Mouse (Mus musculus): ENCODE results near the gene Krtap26-1.
A peak's percentile ranks its signal among the peaks of the same experiment; 100 is the strongest.

The Krtap26-1 gene

GRCm38 (mm10) chr16:88647358-88647846, at the start of gene Krtap26-1:
Gene Krtap26-1, minus strand, starts transcription at chr16:88647796.
- DNase-seq (ENCODE audit: low read depth): no peak

GRCm38 (mm10) chr16:88696256-88696655, 48.7 kb upstream of the Krtap26-1 start:
- DNase-seq (ENCODE audit: low read depth): no peak

GRCm38 (mm10) chr16:88681282-88681681, 33.7 kb upstream of the Krtap26-1 start:
- DNase-seq (ENCODE audit: low read depth): no peak

GRCm38 (mm10) chr16:88679099-88679498, 31.5 kb upstream of the Krtap26-1 start:
- no peak for DNase-seq (ENCODE audit: low read depth)

- no peak for DNase-seq (ENCODE audit: low read depth)
Observed at GRCm38 (mm10) chr16:88671571-88671970, 24.0 kb upstream of the Krtap26-1 start, which contains the start of gene Krtap27-1. Gene Krtap27-1, minus strand, starts transcription at chr16:88671671.

GRCm38 (mm10) chr16:88657426-88657825, 9.8 kb upstream of the Krtap26-1 start:
- peak; percentile 45 for DNase-seq (ENCODE audit: low read depth)

- DNase-seq (ENCODE audit: low read depth): no peak
Observed at GRCm38 (mm10) chr16:88651952-88652351, 4.4 kb upstream of the Krtap26-1 start.

- no peak for DNase-seq (ENCODE audit: low read depth)
Observed at GRCm38 (mm10) chr16:88651082-88651481, 3.5 kb upstream of the Krtap26-1 start.

GRCm38 (mm10) chr16:88646366-88647111, 1.1 kb downstream of the Krtap26-1 start:
- no peak for DNase-seq (ENCODE audit: low read depth)

GRCm38 (mm10) chr16:88640053-88640452, 7.5 kb downstream of the Krtap26-1 start:
- no peak for DNase-seq (ENCODE audit: low read depth)

- no peak for DNase-seq (ENCODE audit: low read depth)
Observed at GRCm38 (mm10) chr16:88635142-88635541, 12.5 kb downstream of the Krtap26-1 start.

- DNase-seq (ENCODE audit: low read depth): no peak
Observed at GRCm38 (mm10) chr16:88631474-88631873, 16.1 kb downstream of the Krtap26-1 start.

- DNase-seq (ENCODE audit: low read depth): no peak
Observed at GRCm38 (mm10) chr16:88627566-88627965, 20.0 kb downstream of the Krtap26-1 start, which contains the start of gene 2310079G19Rik. Gene 2310079G19Rik, minus strand, starts transcription at chr16:88627666.

- no peak for DNase-seq (ENCODE audit: low read depth)
Observed at GRCm38 (mm10) chr16:88612712-88613111, 34.9 kb downstream of the Krtap26-1 start.

GRCm38 (mm10) chr16:88611922-88612321, 35.7 kb downstream of the Krtap26-1 start, which contains the start of gene Krtap24-1:
Gene Krtap24-1, minus strand, starts transcription at chr16:88612279.
- no peak for DNase-seq (ENCODE audit: low read depth)

- no peak for DNase-seq (ENCODE audit: low read depth)
Observed at GRCm38 (mm10) chr16:88604570-88604969, 43.0 kb downstream of the Krtap26-1 start.

- DNase-seq (ENCODE audit: low read depth): no peak
Observed at GRCm38 (mm10) chr16:88602464-88602863, 45.1 kb downstream of the Krtap26-1 start.

- DNase-seq (ENCODE audit: low read depth): no peak
Observed at GRCm38 (mm10) chr16:88600303-88600702, 47.3 kb downstream of the Krtap26-1 start.

- no peak for DNase-seq (ENCODE audit: low read depth)
Observed at GRCm38 (mm10) chr16:88599504-88600237, 47.9 kb downstream of the Krtap26-1 start.
